Mouse (Mus musculus) thymus, postnatal 10 days (tissue): Measurements from ENCODE around the gene Tmcc3.

Experiments
- DNase-seq, 2 experiments: peaks; one replicate each; pipeline ENCODE4 v3.0.0; 2021; ENCODE audit warnings: low spot score in 2 of 2

Tmcc3 gene

GRCm38 (mm10) chr10:94311511-94312006 is at the start of gene Tmcc3:
Gene Tmcc3, plus strand, starts transcription at chr10:94311949.
- DNase-seq: no peak

- DNase-seq: no peak
Measured at GRCm38 (mm10) chr10:94262646-94263045, 49.1 kb upstream of the Tmcc3 start.

DNA sequence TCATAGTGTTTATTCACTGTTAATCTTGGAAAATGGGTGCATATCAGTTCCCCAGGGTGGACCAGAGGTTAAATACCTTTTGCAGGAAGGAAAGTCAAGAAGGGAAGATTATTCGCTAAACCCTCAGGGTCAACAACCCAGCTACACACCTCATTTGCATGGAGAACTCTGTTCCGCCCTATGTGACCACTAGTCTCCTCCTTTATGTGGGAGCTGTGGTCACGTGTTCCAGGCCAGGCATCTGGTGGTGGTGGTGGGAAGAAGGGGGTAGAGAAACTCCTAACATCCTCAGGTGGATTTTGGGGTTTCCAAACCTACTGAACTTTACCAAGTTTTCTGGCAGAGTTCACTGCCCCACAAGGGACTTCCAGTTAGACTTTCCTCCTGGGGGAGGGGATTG is 48.5 kb upstream of the Tmcc3 start:
- DNase-seq: no peak

- no peak for DNase-seq
Measured at GRCm38 (mm10) chr10:94265656-94266542, 45.9 kb upstream of the Tmcc3 start.

DNA sequence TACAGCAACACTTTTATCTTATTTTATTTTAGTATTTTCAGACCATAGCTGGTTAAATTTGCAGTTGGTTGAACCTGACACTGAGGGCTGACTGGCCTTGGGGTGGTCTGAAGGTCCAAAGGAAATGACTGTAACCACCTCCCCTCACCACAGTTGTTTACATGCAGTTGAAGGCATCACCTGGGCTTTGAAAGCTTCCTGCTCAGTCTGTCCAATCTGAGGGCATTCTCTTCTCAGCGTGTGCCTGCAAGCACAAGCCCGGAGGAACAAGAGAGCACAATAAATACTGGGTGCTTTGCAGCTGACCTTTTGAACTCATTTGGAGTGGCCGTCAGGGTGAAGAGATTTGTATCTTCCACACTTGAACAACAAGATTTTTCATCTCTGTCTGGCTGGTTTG is 36.4 kb upstream of the Tmcc3 start:
- DNase-seq: no peak

- no peak for DNase-seq
Measured at GRCm38 (mm10) chr10:94276511-94276910, 35.2 kb upstream of the Tmcc3 start.

GRCm38 (mm10) chr10:94282179-94282578 is 29.6 kb upstream of the Tmcc3 start:
- DNase-seq: no peak

GRCm38 (mm10) chr10:94282797-94283196 is 29.0 kb upstream of the Tmcc3 start:
- DNase-seq: no peak

- DNase-seq: no peak
Measured at GRCm38 (mm10) chr10:94294437-94294836, 17.3 kb upstream of the Tmcc3 start.

DNA sequence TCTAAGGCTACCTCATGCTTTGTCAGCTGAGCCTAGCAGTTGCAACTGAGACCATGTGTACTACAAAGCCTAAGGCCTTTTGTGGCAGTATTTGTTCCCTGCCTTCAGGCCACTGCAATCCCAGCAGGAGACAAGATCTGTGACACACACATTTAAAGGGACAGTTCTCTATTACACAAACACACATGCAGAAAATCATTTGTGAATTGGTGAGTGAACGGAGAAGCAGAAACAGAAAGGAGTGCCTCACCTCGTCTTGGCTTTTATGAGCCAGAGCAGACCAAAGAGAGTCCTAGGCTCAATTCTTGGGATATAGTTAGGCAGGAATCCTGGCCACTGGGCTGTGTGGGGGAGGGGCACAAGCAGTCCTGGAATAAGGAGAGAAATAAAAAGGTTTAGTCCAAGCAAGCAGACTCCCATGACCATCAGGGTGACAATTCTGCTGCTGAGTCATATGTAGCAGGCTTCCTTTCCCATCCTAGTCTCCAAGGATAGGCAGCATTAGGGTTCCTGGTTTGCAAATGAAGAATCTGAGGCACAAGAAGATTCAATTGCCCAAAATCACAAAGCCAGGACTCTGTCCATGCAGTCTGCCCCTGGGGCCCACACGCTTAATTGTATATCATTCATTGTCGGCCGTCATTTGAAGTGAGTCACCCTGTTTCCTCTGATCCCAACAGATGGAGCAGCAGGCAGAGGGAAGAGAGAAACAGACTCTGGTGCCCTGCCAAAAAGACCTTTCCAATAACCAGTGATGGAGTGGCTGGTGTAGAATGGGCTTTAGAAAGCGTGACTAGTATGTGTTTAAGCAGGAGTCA is 16.6 kb upstream of the Tmcc3 start:
- no peak for DNase-seq

- no peak for DNase-seq
Measured at GRCm38 (mm10) chr10:94295923-94296605, 15.7 kb upstream of the Tmcc3 start.

- DNase-seq: no peak
Measured at GRCm38 (mm10) chr10:94298471-94298870, 13.3 kb upstream of the Tmcc3 start, which contains the start of gene Gm4792. Gene Gm4792, minus strand, starts transcription at chr10:94298703.

DNA sequence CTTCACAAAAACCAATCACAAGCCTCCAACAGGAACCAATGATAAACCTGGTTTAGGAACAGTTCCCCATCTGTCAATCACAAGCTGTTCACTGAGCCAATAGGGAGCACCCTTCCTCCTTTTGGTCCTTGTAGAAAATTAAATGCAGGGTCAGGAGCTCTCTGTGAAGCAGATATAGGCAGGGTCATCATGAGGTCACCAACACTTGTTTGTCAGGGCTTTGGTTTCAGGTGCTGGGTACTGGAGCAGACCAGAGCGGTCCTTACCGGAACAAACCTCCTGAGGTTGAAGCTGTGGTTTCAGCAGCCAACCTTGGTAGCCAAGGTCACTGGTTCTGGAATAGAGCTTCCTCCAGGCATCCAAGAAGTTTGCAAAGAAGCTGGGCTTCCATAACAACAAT is 12.4 kb upstream of the Tmcc3 start:
- no peak for DNase-seq

DNA sequence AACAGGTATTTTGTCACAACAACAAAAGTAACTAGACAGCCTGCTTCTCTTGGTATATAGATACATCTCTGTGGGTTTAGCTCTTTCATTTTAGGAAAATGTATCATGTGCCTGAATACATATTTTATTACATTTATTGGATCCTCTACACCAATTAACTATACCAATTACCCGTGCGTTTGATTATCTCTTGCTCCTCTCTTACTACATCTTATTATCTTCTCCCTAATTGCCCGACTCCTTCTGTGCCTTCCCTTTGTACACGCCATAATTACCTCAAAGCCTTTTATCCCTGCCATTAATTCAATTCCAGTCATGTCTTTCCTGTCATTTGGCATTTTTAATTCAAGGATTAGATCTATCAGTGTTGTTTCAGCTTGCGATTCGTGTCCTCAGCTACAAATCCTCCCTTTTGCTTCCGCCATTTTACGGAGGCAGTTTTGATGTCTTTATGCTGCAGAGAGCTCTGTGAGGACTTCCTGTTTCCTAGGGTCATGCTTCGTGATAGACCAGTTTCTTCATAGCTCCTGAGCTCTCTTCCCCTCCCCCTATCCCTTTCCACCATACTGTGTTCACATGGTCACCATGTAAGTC is 7.6 kb upstream of the Tmcc3 start:
- no peak for DNase-seq

DNA sequence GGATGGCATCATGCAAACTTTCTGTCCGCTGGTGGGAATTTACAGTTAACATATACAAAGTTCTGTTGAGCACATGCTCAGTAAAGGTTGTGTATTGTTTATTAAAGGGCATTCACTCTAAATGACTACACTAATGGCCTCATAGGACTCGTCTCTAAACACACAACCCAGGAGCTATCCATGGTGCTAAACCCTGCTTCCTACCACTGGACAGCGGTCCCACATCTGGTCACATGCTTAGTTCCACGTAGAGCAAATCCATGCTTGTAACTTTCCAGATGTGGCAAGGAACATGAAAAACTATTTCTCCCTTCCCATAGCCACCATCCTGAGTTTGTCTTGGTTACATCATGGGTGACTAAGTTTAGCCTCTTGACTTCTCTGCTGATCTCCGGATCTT is 6.2 kb upstream of the Tmcc3 start:
- no peak for DNase-seq

- no peak for DNase-seq
Measured at GRCm38 (mm10) chr10:94310499-94311267, 1.1 kb upstream of the Tmcc3 start.

GRCm38 (mm10) chr10:94312007-94312715 is 412 bp downstream of the Tmcc3 start:
- DNase-seq: no peak

DNA sequence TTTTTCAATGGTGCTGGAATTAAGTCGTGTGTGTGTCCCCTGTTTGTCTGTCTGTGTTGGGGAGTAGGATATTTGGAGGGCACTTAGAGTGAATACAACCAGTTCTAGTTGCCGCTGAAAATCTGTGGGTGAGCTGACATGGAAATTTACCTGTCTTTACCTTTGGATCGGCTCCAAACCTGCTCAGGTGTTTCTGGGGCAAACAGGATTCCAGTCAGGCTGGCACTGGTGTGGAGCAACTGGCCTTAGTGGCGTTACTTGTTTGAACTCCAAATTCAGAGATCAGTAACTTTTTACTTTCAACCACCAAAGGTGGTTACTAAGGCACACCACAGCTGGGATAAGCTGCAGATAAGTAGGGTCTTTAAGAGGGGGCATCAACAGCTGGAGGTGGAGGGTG is 1.4 kb downstream of the Tmcc3 start:
- no peak for DNase-seq

DNA sequence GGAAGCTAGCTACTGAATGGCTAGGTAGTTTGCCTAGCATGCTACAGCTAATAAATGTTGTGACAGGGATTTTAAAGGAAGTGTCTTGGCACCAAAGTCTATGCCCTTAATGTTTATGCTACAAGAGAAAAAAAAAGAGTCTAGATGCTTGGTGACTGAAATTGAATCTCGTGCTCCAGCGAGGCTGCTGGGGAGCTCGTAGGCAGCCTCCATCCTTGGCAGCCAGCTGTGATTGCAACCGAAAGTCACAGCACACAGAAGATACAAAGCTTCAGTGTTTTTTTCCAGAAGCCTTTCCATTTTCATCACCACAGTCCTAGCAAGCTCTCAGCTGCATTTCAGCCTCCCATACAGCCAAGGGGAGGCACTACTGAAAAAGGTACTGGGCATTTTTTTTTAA is 6.8 kb downstream of the Tmcc3 start:
- DNase-seq: no peak

DNA sequence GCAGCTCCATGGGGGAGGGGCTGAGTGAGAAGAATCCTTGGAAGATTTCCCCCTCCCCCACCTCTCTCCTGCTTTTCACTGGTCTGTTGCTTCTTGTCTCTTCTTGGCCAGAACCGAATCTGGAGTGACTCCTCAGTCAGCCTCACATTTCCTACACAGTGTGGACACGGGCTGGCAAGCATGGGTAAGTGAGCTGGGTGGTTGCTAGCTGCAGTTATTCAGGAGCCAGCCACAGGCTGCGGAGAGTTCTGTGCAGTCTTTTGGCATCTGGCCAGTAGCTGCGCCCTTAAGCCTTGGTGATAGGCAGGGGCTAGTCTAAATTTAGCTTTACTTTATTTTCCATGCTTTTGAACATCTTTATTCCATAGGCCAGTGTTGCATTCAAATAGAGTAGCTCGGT is 18.2 kb downstream of the Tmcc3 start:
- no peak for DNase-seq
